Mouse (Mus musculus) hindbrain, embryonic 11.5 days (tissue): ENCODE data around the gene Lgr5. TPM values are rescaled to one million over a fixed set of nuclear protein-coding genes. Genes with fewer than 3 reads are reported as not detected.

Experiments
- ATAC-seq: fragments of 200-750 bp; cut with Nextera tagmentation; 2 replicates; pipeline ENCODE4 v1.8.0; 2017; ENCODE audit warnings: mild to moderate bottlenecking, moderate TSS enrichment, moderate library complexity; ENCODE audit not compliant: low FRiP score
- DNase-seq: peaks from one replicate; pipeline ENCODE4 v3.0.0-alpha.2; 2015; ENCODE audit warnings: low spot score
- H3K27ac ChIP-seq: fragments of 300-500 bp; sonication (generic); 2 replicates; pipeline ENCODE4 v1.5.1; 2014; ENCODE audit warnings: mild to moderate bottlenecking, low read depth, low read length
- H3K27me3 ChIP-seq: fragments of 300-500 bp; sonication (generic); 2 replicates; pipeline ENCODE4 v1.6.1; 2014; ENCODE audit warnings: mild to moderate bottlenecking, low read length, moderate library complexity, mixed read lengths; ENCODE audit not compliant: control insufficient read depth, insufficient read depth
- H3K36me3 ChIP-seq: fragments of 300-500 bp; sonication (generic); 2 replicates; pipeline ENCODE4 v1.6.1; 2014; ENCODE audit warnings: mild to moderate bottlenecking, low read length, moderate library complexity, mixed read lengths; ENCODE audit not compliant: control insufficient read depth, insufficient read depth
- H3K4me1 ChIP-seq: fragments of 300-500 bp; sonication (generic); replicated peaks from 2 replicates; pipeline ENCODE4 v1.6.1; 2014; ENCODE audit warnings: low read length, mixed read lengths; ENCODE audit not compliant: control insufficient read depth, insufficient read depth
- H3K4me2 ChIP-seq: fragments of 300-500 bp; sonication (generic); replicated peaks from 2 replicates; pipeline ENCODE4 v1.6.1; 2014; ENCODE audit warnings: mild to moderate bottlenecking, low read depth, low read length
- H3K4me3 ChIP-seq: fragments of 300-500 bp; sonication (generic); 2 replicates; pipeline ENCODE4 v1.5.1; 2014; ENCODE audit warnings: low read depth, low read length
- H3K9ac ChIP-seq: fragments of 300-500 bp; sonication (generic); 2 replicates; pipeline ENCODE4 v1.6.1; 2014; ENCODE audit warnings: low read depth, low read length
- H3K9me3 ChIP-seq: fragments of 300-500 bp; sonication (generic); 2 replicates; pipeline ENCODE4 v1.6.1; 2016; ENCODE audit warnings: low read length; ENCODE audit not compliant: control insufficient read depth
- WGBS: fragments of 180-500 bp; shearing (Covaris S2); extraction: QIAGEN DNeasy Blood & Tissue Kit; methylation state at CpG from one replicate; pipeline ENCODE4 v1.1.7; 2014; 5-methylcytosine and 5-hydroxymethylcytosine counted together
- polyA plus RNA-seq: library from polyadenylated mRNA; unstranded; fragments of >200 nt; fragmentation: Nextera tagmentation; extraction: Ambion mirVana; gene quantifications from 2 replicates; pipeline ENCODE4 v1.2.1, GENCODE M21; 2014

Lgr5 gene
- polyA plus RNA-seq, 1 experiment from 2014 or later: 6.4 TPM

- H3K9ac ChIP-seq: no peak overlapping the region
- no peak overlapping the region for H3K4me2 ChIP-seq
- H3K9me3 ChIP-seq: no peaks in the 10 kb centered on the region
- no peaks in the 10 kb centered on the region for H3K4me1 ChIP-seq
- no peaks in the 10 kb centered on the region for H3K27me3 ChIP-seq
- H3K4me3 ChIP-seq: no peak overlapping the region
- H3K36me3 ChIP-seq: no peaks in the 10 kb centered on the region
- WGBS: 72% methylated on average over 6 of the region's 6 CpGs
- DNase-seq (no peak), ATAC-seq (no peak)
- no peak overlapping the region for H3K27ac ChIP-seq
Observed at GRCm38 (mm10) chr10:115473213-115473961, 114.2 kb downstream of the Lgr5 start.

GRCm38 (mm10) chr10:115470621-115471334 is 116.8 kb downstream of the Lgr5 start:
- Histone ChIP-seq H3K9ac (0 out of 2 replicates have a peak overlapping the region, but pooled peaks have one; percentile 24), H3K4me2 (peak overlapping the region; percentile 33), H3K4me1 (no peaks in the 10 kb centered on the region), H3K27me3 (no peaks in the 10 kb centered on the region), H3K9me3 (no peaks in the 10 kb centered on the region), H3K4me3 (peak overlapping the region; percentile 19; the same call in 1 of the 2 replicates), H3K36me3 (no peaks in the 10 kb centered on the region), H3K27ac (no peak overlapping the region)
- peak; percentile 42 for DNase-seq
- ATAC-seq: no peak
- whole genome bisulfite sequencing: 38% methylated on average over 17 of the region's 17 CpGs

- ATAC-seq (peak; percentile 82), DNase-seq (peak; percentile 25)
- no peak overlapping the region for H3K27ac ChIP-seq
- no peaks in the 10 kb centered on the region for H3K27me3 ChIP-seq
- H3K4me1 ChIP-seq: no peaks in the 10 kb centered on the region
- no peak overlapping the region for H3K4me2 ChIP-seq
- H3K4me3 ChIP-seq: no peak overlapping the region
- H3K9ac ChIP-seq: no peak overlapping the region
- 16% methylated on average over 7 of the region's 7 CpGs for WGBS
- H3K36me3 ChIP-seq: no peaks in the 10 kb centered on the region
- no peaks in the 10 kb centered on the region for H3K9me3 ChIP-seq
Observed at GRCm38 (mm10) chr10:115469040-115469439, 118.5 kb downstream of the Lgr5 start.

- H3K27me3 ChIP-seq: no peaks in the 10 kb centered on the region
- 34% methylated on average over 7 of the region's 7 CpGs for WGBS
- peak; percentile 36 for ATAC-seq
Observed at GRCm38 (mm10) chr10:115468632-115469031, 118.9 kb downstream of the Lgr5 start.

GRCm38 (mm10) chr10:115467985-115468384 is 119.6 kb downstream of the Lgr5 start:
- Histone ChIP-seq H3K9ac (no peak overlapping the region), H3K27me3 (no peaks in the 10 kb centered on the region), H3K36me3 (no peaks in the 10 kb centered on the region), H3K27ac (no peak overlapping the region), H3K9me3 (no peaks in the 10 kb centered on the region), H3K4me1 (no peaks in the 10 kb centered on the region), H3K4me2 (no peak overlapping the region), H3K4me3 (no peak overlapping the region)
- whole genome bisulfite sequencing: 94% methylated on average over 8 of the region's 8 CpGs
- DNase-seq (no peak), ATAC-seq (no peak)

More at GRCm38 (mm10) chr10:115468632-115469031, 118.9 kb downstream of the Lgr5 start:
- Histone ChIP-seq H3K4me3 (no peak overlapping the region), H3K9me3 (no peaks in the 10 kb centered on the region), H3K27ac (no peak overlapping the region), H3K36me3 (no peaks in the 10 kb centered on the region), H3K4me2 (no peak overlapping the region), H3K4me1 (no peaks in the 10 kb centered on the region), H3K9ac (no peak overlapping the region)
- DNase-seq: no peak

GRCm38 (mm10) chr10:115465778-115466177 is 121.8 kb downstream of the Lgr5 start:
- no peaks in the 10 kb centered on the region for H3K9me3 ChIP-seq
- no peak for DNase-seq
- no peaks in the 10 kb centered on the region for H3K4me1 ChIP-seq
- ATAC-seq: no peak
- H3K27me3 ChIP-seq: no peaks in the 10 kb centered on the region
- no peak overlapping the region for H3K27ac ChIP-seq
- no peak overlapping the region for H3K4me2 ChIP-seq
- H3K9ac ChIP-seq: no peak overlapping the region
- 89% methylated on average over 6 of the region's 6 CpGs for WGBS
- no peak overlapping the region for H3K4me3 ChIP-seq
- no peaks in the 10 kb centered on the region for H3K36me3 ChIP-seq

- Histone ChIP-seq H3K4me3 (no peak overlapping the region), H3K27me3 (no peaks in the 10 kb centered on the region), H3K4me1 (no peaks in the 10 kb centered on the region), H3K9ac (no peak overlapping the region), H3K9me3 (no peaks in the 10 kb centered on the region), H3K27ac (no peak overlapping the region), H3K4me2 (no peak overlapping the region), H3K36me3 (no peaks in the 10 kb centered on the region)
- ATAC-seq (no peak), DNase-seq (no peak)
- 74% methylated on average over 7 of the region's 7 CpGs for WGBS
Observed at GRCm38 (mm10) chr10:115465072-115465471, 122.5 kb downstream of the Lgr5 start.

GRCm38 (mm10) chr10:115462646-115463045 is 124.9 kb downstream of the Lgr5 start:
- H3K9me3 ChIP-seq: no peaks in the 10 kb centered on the region
- no peaks in the 10 kb centered on the region for H3K4me1 ChIP-seq
- no peak overlapping the region for H3K4me3 ChIP-seq
- H3K9ac ChIP-seq: no peak overlapping the region
- H3K27ac ChIP-seq: no peak overlapping the region
- WGBS: 80% methylated on average over 5 of the region's 5 CpGs
- H3K36me3 ChIP-seq: no peaks in the 10 kb centered on the region
- DNase-seq (no peak), ATAC-seq (no peak)
- no peak overlapping the region for H3K4me2 ChIP-seq
- no peaks in the 10 kb centered on the region for H3K27me3 ChIP-seq
